Mouse (Mus musculus) midbrain, embryonic 12.5 days (tissue): ENCODE results near the gene H2-M10.5. TPM values are rescaled to one million over a fixed set of nuclear protein-coding genes. Genes with fewer than 3 reads are reported as not detected.

Experiments used
- ATAC-seq: fragments of 200-750 bp; cut with Nextera tagmentation; 2 replicates; pipeline ENCODE4 v1.8.0; 2017; ENCODE audit warnings: low read depth, moderate TSS enrichment, moderate library complexity; ENCODE audit not compliant: low FRiP score
- H3K27ac ChIP-seq: fragments of 300-500 bp; sonication (generic); replicated peaks from 2 replicates; pipeline ENCODE4 v1.5.1; 2016; ENCODE audit warnings: mild to moderate bottlenecking
- H3K27me3 ChIP-seq: fragments of 300-500 bp; sonication (generic); 2 replicates; pipeline ENCODE4 v1.6.1; 2016; ENCODE audit warnings: mild to moderate bottlenecking
- H3K36me3 ChIP-seq: fragments of 300-500 bp; sonication (generic); 2 replicates; pipeline ENCODE4 v1.6.1; 2016
- H3K4me1 ChIP-seq: fragments of 300-500 bp; sonication (generic); 2 replicates; pipeline ENCODE4 v1.6.1; 2016
- H3K4me2 ChIP-seq: fragments of 300-500 bp; sonication (generic); replicated peaks from 2 replicates; pipeline ENCODE4 v1.6.1; 2016; ENCODE audit warnings: mild to moderate bottlenecking, moderate library complexity
- H3K4me3 ChIP-seq: fragments of 300-500 bp; sonication (generic); 2 replicates; pipeline ENCODE4 v1.5.1; 2016; ENCODE audit warnings: mild to moderate bottlenecking
- H3K9ac ChIP-seq: fragments of 300-500 bp; sonication (generic); replicated peaks from 2 replicates; pipeline ENCODE4 v1.6.1; 2016; ENCODE audit warnings: mild to moderate bottlenecking, moderate library complexity
- H3K9me3 ChIP-seq: fragments of 300-500 bp; sonication (generic); 2 replicates; pipeline ENCODE4 v1.6.1; 2016; ENCODE audit warnings: mild to moderate bottlenecking
- WGBS: fragments of 180-500 bp; shearing (Covaris S2); methylation state at CpG from one replicate; pipeline ENCODE4 v1.1.7; 2016; 5-methylcytosine and 5-hydroxymethylcytosine counted together
- polyA plus RNA-seq: library from polyadenylated mRNA; unstranded; fragments of >200 nt; fragmentation: Nextera tagmentation; extraction: Ambion mirVana; gene quantifications from 2 replicates; pipeline ENCODE4 v1.2.1, GENCODE M21; 2016

Gene H2-M10.5
- polyA plus RNA-seq, 1 experiment from 2014 or later = not detected

- H3K27ac ChIP-seq = no peak overlapping the region
- 25% methylated on average over 4 of the region's 4 CpGs for WGBS
- no peak for ATAC-seq
- 0 out of 2 replicates have a peak, but pooled peaks cover 3% of the 10 kb centered on the region for H3K27me3 ChIP-seq
- no peaks in the 10 kb centered on the region for H3K4me1 ChIP-seq
- H3K9me3 ChIP-seq = no peaks in the 10 kb centered on the region
- no peak overlapping the region for H3K4me3 ChIP-seq
- no peak overlapping the region for H3K4me2 ChIP-seq
- no peak overlapping the region for H3K9ac ChIP-seq
- H3K36me3 ChIP-seq = no peaks in the 10 kb centered on the region
Measured at GRCm38 (mm10) chr17:36825525-36825924, 52.8 kb downstream of the H2-M10.5 start.

Other genes starting within 250 kb of the H2-M10.5 start
- not detected in 2 replicates for gene H2-M11, start 225.8 kb upstream of the H2-M10.5 start, polyA plus RNA-seq
- not detected in 2 replicates for gene H2-M9, start 130.2 kb upstream of the H2-M10.5 start, polyA plus RNA-seq
- gene H2-M1, start 100.7 kb upstream of the H2-M10.5 start, polyA plus RNA-seq = not detected in 2 replicates
- not detected in 2 replicates for gene H2-M10.6, start 39.3 kb downstream of the H2-M10.5 start, polyA plus RNA-seq
- gene Trim26, start 64.2 kb downstream of the H2-M10.5 start, polyA plus RNA-seq = 48.9 and 49.0 TPM in 2 replicates
- 0.21 and 0.56 TPM in 2 replicates for gene Trim15, start 94.3 kb downstream of the H2-M10.5 start, polyA plus RNA-seq
- 6.2 and 7.3 TPM in 2 replicates for gene Trim10, start 96.7 kb downstream of the H2-M10.5 start, polyA plus RNA-seq
- not detected in 2 replicates for gene Trim40, start 117.2 kb downstream of the H2-M10.5 start, polyA plus RNA-seq
- gene Trim31, start 125.2 kb downstream of the H2-M10.5 start, polyA plus RNA-seq = not detected in 2 replicates
- 0.63 TPM in 2 replicates for gene Rnf39, start 170.0 kb downstream of the H2-M10.5 start, polyA plus RNA-seq
- 143 and 153 TPM in 2 replicates for gene Ppp1r11, start 178.8 kb downstream of the H2-M10.5 start, polyA plus RNA-seq
- gene Znrd1, start 185.6 kb downstream of the H2-M10.5 start, polyA plus RNA-seq = 75.9 and 78.4 TPM in 2 replicates
- gene Znrd1as, start 185.7 kb downstream of the H2-M10.5 start, polyA plus RNA-seq = 7.3 and 7.6 TPM in 2 replicates
- gene 2410137M14Rik, start 208.3 kb downstream of the H2-M10.5 start, polyA plus RNA-seq = 0.28 and 0.37 TPM in 2 replicates
- gene H2-M5, start 216.6 kb downstream of the H2-M10.5 start, polyA plus RNA-seq = 2.4 and 2.9 TPM in 2 replicates
- gene Zfp57, start 228.3 kb downstream of the H2-M10.5 start, polyA plus RNA-seq = 175 and 190 TPM in 2 replicates